In genomic region chr19:10449190-10449589, GRCm38 (mm10) we compare ENCODE assay signal across 12 mouse cellular contexts. TPM values are rescaled to one million over a fixed set of nuclear protein-coding genes. Genes with fewer than 3 reads are reported as not detected.
DNase-seq lines count a peak whose midpoint lies in the region; ATAC-seq and TF ChIP-seq lines count a peak whose summit lies in the region.
"Had no signal": no experiment of that assay in that cellular context is flagged by ENCODE, and none has a peak within 500 bp of the region (broad histone marks: within the 10 kb centered on the region; RNA-seq: fewer than 3 reads in every experiment).

No protein-coding gene starts in this region.

- H3K36me3 ChIP-seq in hindbrain, embryonic 12.5 days: 0 out of 2 replicates have a peak, but pooled peaks cover 6% of the 10 kb centered on the region
- H3K36me3 ChIP-seq in hindbrain, embryonic 10.5 days: peaks cover 10% of the 10 kb centered on the region; the same call in 1 of the 2 replicates
- H3K36me3 ChIP-seq in lung, postnatal 0 days (ENCODE audit: insufficient read depth, low read length): no peaks in the 10 kb centered on the region; the same call in 1 of the 2 replicates
- peaks cover 13% of the 10 kb centered on the region for H3K36me3 ChIP-seq in forebrain, embryonic 15.5 days
- no peaks in the 10 kb centered on the region for H3K36me3 ChIP-seq in intestine, embryonic 16.5 days (ENCODE audit: control insufficient read depth, insufficient read depth, low read length)
- H3K36me3 ChIP-seq: limb, embryonic 12.5 days had no signal

- DNase-seq in hindbrain, embryonic 10.5 days (ENCODE audit: low spot score): no peak
- no peak for DNase-seq in lung, postnatal 0 days (ENCODE audit: low spot score)
- no peak for DNase-seq in lung, adult 18-20 months
- DNase-seq in urinary bladder, adult 18-20 months (ENCODE audit: low spot score in 2 of 2): no peak
- DNase-seq in liver: no peak
- DNase-seq: cerebellum, adult 11 months had no signal

- H3K4me3 ChIP-seq in hindbrain, embryonic 12.5 days: no peak overlapping the region
- no peak overlapping the region for H3K4me3 ChIP-seq in hindbrain, embryonic 10.5 days
- no peak overlapping the region for H3K4me3 ChIP-seq in lung, postnatal 0 days (ENCODE audit: low read depth, low read length)
- no peak overlapping the region for H3K4me3 ChIP-seq in forebrain, embryonic 15.5 days
- H3K4me3 ChIP-seq in intestine, embryonic 16.5 days (ENCODE audit: low read length): no peak overlapping the region
- H3K4me3 ChIP-seq: limb, embryonic 12.5 days had no signal

- H3K9ac ChIP-seq in hindbrain, embryonic 12.5 days: no peak overlapping the region
- H3K9ac ChIP-seq in lung, postnatal 0 days (replicated peaks; ENCODE audit: low read depth): no peak overlapping the region
- H3K9ac ChIP-seq in forebrain, embryonic 15.5 days (replicated peaks): no peak overlapping the region
- no peak overlapping the region for H3K9ac ChIP-seq in intestine, embryonic 16.5 days (ENCODE audit: low read depth, low read length)
- H3K9ac ChIP-seq: limb, embryonic 12.5 days had no signal

- no peak overlapping the region for H3K4me2 ChIP-seq in hindbrain, embryonic 12.5 days (replicated peaks)
- no peak overlapping the region for H3K4me2 ChIP-seq in lung, postnatal 0 days (replicated peaks; ENCODE audit: low read depth, low read length)
- H3K4me2 ChIP-seq in forebrain, embryonic 15.5 days (replicated peaks): no peak overlapping the region
- H3K4me2 ChIP-seq in intestine, embryonic 16.5 days (ENCODE audit: low read depth, low read length): no peak overlapping the region
- H3K4me2 ChIP-seq: limb, embryonic 12.5 days had no signal

- TF ChIP-seq EP300 in lung, postnatal 0 days (IDR thresholded peaks at IDR 0.05): no peak

- no peak overlapping the region for H3K27ac ChIP-seq in hindbrain, embryonic 12.5 days
- no peak overlapping the region for H3K27ac ChIP-seq in hindbrain, embryonic 10.5 days
- no peak overlapping the region for H3K27ac ChIP-seq in lung, postnatal 0 days (ENCODE audit: low read length)
- no peak overlapping the region for H3K27ac ChIP-seq in forebrain, embryonic 15.5 days (replicated peaks)
- H3K27ac ChIP-seq in intestine, embryonic 16.5 days (ENCODE audit: low read length): no peak overlapping the region
- H3K27ac ChIP-seq: limb, embryonic 12.5 days had no signal

- H3K27me3 ChIP-seq in hindbrain, embryonic 12.5 days: peaks cover 17% of the 10 kb centered on the region
- peaks cover 28% of the 10 kb centered on the region for H3K27me3 ChIP-seq in hindbrain, embryonic 10.5 days (ENCODE audit: insufficient read depth, poor library complexity, severe bottlenecking)
- H3K27me3 ChIP-seq in lung, postnatal 0 days (replicated peaks; ENCODE audit: insufficient read depth, low read length): no peaks in the 10 kb centered on the region
- 0 out of 2 replicates have a peak, but pooled peaks cover under 1% of the 10 kb centered on the region for H3K27me3 ChIP-seq in forebrain, embryonic 15.5 days
- H3K27me3 ChIP-seq in intestine, embryonic 16.5 days (replicated peaks; ENCODE audit: control insufficient read depth, insufficient read depth, low read length): 0 out of 2 replicates have a peak, but pooled peaks cover 2% of the 10 kb centered on the region

- peak; percentile 50; the same call in 1 of the 2 replicates for ATAC-seq in hindbrain, embryonic 12.5 days (ENCODE audit: low FRiP score)
- peak; percentile 10 for ATAC-seq in lung, postnatal 0 days
- peak; percentile 46; the same call in 1 of the 2 replicates for ATAC-seq in forebrain, embryonic 15.5 days (replicated peaks)
- 0 out of 2 replicates have a peak, but pooled peaks have one; percentile 27 for ATAC-seq in intestine, embryonic 16.5 days
- ATAC-seq: inflammation-experienced regulatory T-cells, adult 6 months had no signal

- 0 out of 2 replicates have a peak, but pooled peaks cover 3% of the 10 kb centered on the region for H3K9me3 ChIP-seq in hindbrain, embryonic 12.5 days (replicated peaks)
- no peaks in the 10 kb centered on the region for H3K9me3 ChIP-seq in hindbrain, embryonic 10.5 days
- no peaks in the 10 kb centered on the region for H3K9me3 ChIP-seq in lung, postnatal 0 days (ENCODE audit: low read length)
- H3K9me3 ChIP-seq in forebrain, embryonic 15.5 days: no peaks in the 10 kb centered on the region
- H3K9me3 ChIP-seq in intestine, embryonic 16.5 days (ENCODE audit: control insufficient read depth, low read length): no peaks in the 10 kb centered on the region

- no peaks in the 10 kb centered on the region for H3K4me1 ChIP-seq in hindbrain, embryonic 12.5 days
- peaks cover 12% of the 10 kb centered on the region; the same call in 1 of the 2 replicates for H3K4me1 ChIP-seq in hindbrain, embryonic 10.5 days (replicated peaks)
- no peaks in the 10 kb centered on the region for H3K4me1 ChIP-seq in lung, postnatal 0 days (ENCODE audit: insufficient read depth, low read depth, low read length)
- H3K4me1 ChIP-seq in forebrain, embryonic 15.5 days: no peaks in the 10 kb centered on the region
- no peaks in the 10 kb centered on the region for H3K4me1 ChIP-seq in intestine, embryonic 16.5 days (ENCODE audit: control insufficient read depth, insufficient read depth, low read length)
- H3K4me1 ChIP-seq: limb, embryonic 12.5 days had no signal

- TF ChIP-seq CTCF in lung, postnatal 0 days (IDR thresholded peaks at IDR 0.05): no peak

- 70% methylated on average over 6 of the region's 6 CpGs for WGBS in hindbrain, embryonic 12.5 days
- WGBS in hindbrain, embryonic 10.5 days: 68% methylated on average over 6 of the region's 6 CpGs
- 42% methylated on average over 6 of the region's 6 CpGs for WGBS in lung, postnatal 0 days
- WGBS in forebrain, embryonic 15.5 days: 75% methylated on average over 6 of the region's 6 CpGs
- WGBS in intestine, embryonic 16.5 days: 66% methylated on average over 6 of the region's 6 CpGs

RNA-seq across cellular contexts. Expression of gene Lrrc10b, which starts 8.1 kb away (rescaled TPM):
- polyA plus RNA-seq in hindbrain, embryonic 12.5 days (2016; fragmentation: Nextera tagmentation; extraction: Ambion mirVana): 1.4 and 1.7 TPM in 2 replicates
- 1.9 and 2.0 TPM in 2 replicates for polyA plus RNA-seq in hindbrain, embryonic 10.5 days (2016; fragmentation: Nextera tagmentation; extraction: Ambion mirVana)
- 3.7 and 3.9 TPM in 2 replicates for polyA plus RNA-seq in lung, postnatal 0 days (2015; fragmentation: Nextera tagmentation; extraction: Ambion mirVana)
- 0.40 and 1.1 TPM in 2 replicates for polyA plus RNA-seq in forebrain, embryonic 15.5 days (2015; fragmentation: Nextera tagmentation; extraction: Ambion mirVana)
- 0.18 and 0.55 TPM in 2 replicates for polyA plus RNA-seq in intestine, embryonic 16.5 days (2015; fragmentation: Nextera tagmentation; extraction: Ambion mirVana)
- polyA plus RNA-seq: inflammation-experienced regulatory T-cells, adult 6 months; liver, embryonic 16.5 days had no signal

RNA-seq across cellular contexts. Expression of gene Ppp1r32, which starts 33.5 kb away (rescaled TPM):
- 1.1 and 2.0 TPM in 2 replicates for polyA plus RNA-seq in hindbrain, embryonic 12.5 days (2016; fragmentation: Nextera tagmentation; extraction: Ambion mirVana)
- polyA plus RNA-seq in hindbrain, embryonic 10.5 days (2016; fragmentation: Nextera tagmentation; extraction: Ambion mirVana): 0.70 and 2.7 TPM in 2 replicates
- 2.6 and 2.9 TPM in 2 replicates for polyA plus RNA-seq in lung, postnatal 0 days (2015; fragmentation: Nextera tagmentation; extraction: Ambion mirVana)
- 1.5 and 3.0 TPM in 2 replicates for polyA plus RNA-seq in forebrain, embryonic 15.5 days (2015; fragmentation: Nextera tagmentation; extraction: Ambion mirVana)
- 2.0 and 3.4 TPM in 2 replicates for polyA plus RNA-seq in intestine, embryonic 16.5 days (2015; fragmentation: Nextera tagmentation; extraction: Ambion mirVana)
- polyA plus RNA-seq: limb, embryonic 12.5 days; liver, embryonic 16.5 days had no signal
